Mouse (Mus musculus) thymus, postnatal 4 days (tissue): ENCODE results near the gene Smim6.

Source experiments
- DNase-seq: peaks from one replicate; pipeline ENCODE4 v3.0.0; 2021

Gene Smim6

DNA sequence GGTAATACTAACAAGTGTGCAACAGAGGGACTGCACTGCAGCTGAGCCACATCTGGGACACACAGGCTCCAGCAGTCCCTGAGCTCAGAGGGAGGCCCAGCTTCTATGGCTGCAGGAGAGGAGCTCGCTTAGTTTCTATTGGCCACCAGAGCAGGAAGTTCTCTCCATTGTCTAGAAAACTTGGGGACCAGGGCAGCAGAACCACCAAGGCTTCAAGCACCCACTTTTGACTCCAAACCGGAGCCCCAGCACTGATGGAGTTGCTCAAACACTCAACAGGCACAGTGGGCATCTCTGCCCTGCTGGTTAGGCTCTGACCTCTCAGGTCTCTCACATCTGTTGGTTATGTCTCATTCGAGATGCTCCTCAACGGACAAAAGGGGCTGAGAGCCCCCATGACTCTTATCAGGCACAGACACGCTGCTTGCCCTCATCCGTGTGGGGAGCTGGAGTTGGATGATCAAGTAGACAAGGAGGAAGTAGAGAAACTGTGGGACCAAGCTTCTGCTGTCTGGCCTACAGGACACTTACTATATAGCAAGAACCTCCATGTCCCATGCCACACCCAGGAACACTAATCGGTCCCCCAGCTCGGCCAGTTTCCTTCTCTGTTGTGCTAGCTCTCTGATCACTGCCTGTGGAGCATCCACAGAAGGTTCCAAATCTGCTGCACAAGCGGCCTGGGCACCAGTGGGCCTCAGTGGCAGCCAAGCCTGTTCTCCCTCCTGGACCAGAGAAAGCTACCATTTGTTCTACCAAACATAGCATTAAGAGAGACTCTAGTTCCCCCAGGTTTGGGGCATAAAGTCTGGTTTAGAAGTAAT is 10.3 kb upstream of the Smim6 start:
- peak; percentile 67 for DNase-seq

- no peak for DNase-seq
These were observed 9.6 kb upstream of the Smim6 start for GRCm38 (mm10) chr11:115902177-115902576.

DNA sequence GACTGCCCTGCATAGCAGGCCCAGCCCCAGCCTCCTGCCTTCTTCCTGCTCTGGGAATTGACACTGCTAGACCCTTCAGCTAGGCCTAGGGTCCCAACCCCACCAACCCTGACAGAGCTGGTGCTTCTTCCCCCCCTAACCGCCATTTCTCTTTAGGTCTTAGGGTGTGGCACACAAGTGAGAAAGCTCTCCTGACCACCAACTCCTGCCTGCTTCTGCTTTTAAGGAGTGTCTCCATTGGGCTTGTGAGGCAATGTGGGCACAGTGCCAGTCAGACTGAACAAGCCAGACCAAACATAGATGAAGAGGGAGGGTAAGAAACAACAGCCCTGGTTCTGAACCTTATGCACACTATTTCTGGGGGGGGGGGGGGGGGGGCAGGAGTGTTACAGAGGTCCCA is 9.0 kb upstream of the Smim6 start:
- no peak for DNase-seq

- no peak for DNase-seq
These were observed 8.2 kb upstream of the Smim6 start for GRCm38 (mm10) chr11:115903384-115904230.

GRCm38 (mm10) chr11:115904231-115904955 is 7.4 kb upstream of the Smim6 start:
- peak; percentile 61 for DNase-seq

GRCm38 (mm10) chr11:115904956-115905790 is 6.6 kb upstream of the Smim6 start:
- DNase-seq, result peak; percentile 64

DNA sequence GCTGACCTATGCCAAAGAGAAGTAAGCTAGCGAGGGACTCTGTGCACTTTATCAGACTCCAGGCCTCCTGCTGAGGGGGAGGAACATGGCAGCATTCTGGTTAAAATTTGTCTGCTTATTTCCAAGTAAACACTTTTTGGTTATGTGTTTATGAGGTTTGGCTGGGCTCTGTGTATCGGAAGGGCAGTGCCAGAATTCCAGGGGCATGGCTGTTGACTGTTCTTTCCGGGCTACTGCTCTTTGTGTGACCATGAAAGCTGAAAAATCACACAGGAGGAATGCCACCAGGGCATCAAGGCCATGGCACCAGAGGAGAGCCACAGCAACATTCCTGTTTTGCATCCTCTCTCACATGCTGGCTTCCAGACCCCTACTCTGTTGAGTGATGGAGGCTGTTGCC is 5.7 kb upstream of the Smim6 start:
- no peak for DNase-seq

DNA sequence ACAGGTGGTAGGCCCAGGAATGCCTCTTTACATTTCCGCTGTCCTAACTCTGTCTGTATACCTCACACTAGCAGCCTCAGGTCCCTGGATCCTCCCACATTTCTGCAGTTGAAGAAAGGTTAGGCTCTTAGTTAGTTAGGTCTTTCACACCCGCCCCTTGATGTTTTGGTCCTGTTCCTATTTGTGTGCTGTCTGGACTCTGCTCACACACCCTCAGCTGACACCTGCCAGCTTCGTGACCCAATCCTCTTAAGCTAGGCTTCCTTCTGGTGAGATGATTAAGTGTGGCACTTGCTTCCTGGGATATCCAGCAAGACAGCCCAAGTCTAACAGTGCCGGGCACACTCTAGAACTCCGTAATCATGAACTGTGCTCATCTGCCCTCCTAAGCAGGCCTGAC is 5.3 kb upstream of the Smim6 start:
- DNase-seq, result no peak

GRCm38 (mm10) chr11:115911134-115911561 is 669 bp upstream of the Smim6 start:
- peak; percentile 70 for DNase-seq

DNA sequence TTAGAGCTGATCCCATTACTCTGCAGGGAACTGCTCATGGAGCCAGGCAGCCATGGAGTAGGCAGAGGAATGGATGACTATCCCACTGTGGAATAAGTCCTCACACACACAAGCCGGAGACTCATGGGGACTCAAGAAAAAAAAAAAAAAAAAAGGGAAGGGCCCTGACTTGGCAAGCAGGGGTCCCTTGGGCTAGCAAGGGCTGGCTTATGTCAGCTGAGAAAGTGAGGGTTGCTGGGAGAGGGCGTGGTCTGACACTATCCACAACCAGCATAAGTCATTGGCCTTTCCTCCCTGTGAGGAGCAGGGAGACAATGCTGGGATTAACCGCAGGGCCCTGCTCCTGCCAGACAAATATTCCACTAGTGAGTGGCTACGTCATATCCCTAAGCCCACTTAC is 4.8 kb downstream of the Smim6 start:
- no peak for DNase-seq

- DNase-seq, result peak; percentile 13
These were observed 6.8 kb downstream of the Smim6 start for GRCm38 (mm10) chr11:115918637-115919036.

GRCm38 (mm10) chr11:115919073-115919472 is 7.3 kb downstream of the Smim6 start:
- DNase-seq, result no peak

- peak; percentile 82 for DNase-seq
These were observed 8.4 kb downstream of the Smim6 start for GRCm38 (mm10) chr11:115920110-115920818.

- DNase-seq, result no peak
These were observed 10.2 kb downstream of the Smim6 start for GRCm38 (mm10) chr11:115921986-115922385.

- DNase-seq, result no peak
These were observed 17.2 kb downstream of the Smim6 start for GRCm38 (mm10) chr11:115929031-115929430.

- DNase-seq, result no peak
These were observed 18.0 kb downstream of the Smim6 start for GRCm38 (mm10) chr11:115929818-115930217.

DNA sequence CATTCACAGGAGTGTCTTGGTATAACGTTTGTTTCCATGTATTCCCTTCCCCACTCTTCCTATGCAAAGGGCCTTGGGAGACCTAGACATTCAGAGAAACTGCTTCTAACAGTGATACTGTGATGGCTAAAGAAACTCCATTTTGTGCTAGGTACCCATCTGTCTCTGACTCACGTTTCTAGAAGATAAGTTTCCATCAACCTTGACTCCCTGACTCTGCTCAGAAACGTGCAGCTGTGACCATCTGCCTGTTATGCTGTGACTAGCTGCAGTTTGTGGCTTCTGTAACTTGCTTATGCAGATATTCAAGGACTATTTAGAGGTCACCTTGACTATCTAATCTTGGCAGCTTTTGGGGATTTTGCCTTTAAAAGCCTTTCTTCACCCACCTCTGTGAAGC is 19.4 kb downstream of the Smim6 start:
- DNase-seq, result no peak

DNA sequence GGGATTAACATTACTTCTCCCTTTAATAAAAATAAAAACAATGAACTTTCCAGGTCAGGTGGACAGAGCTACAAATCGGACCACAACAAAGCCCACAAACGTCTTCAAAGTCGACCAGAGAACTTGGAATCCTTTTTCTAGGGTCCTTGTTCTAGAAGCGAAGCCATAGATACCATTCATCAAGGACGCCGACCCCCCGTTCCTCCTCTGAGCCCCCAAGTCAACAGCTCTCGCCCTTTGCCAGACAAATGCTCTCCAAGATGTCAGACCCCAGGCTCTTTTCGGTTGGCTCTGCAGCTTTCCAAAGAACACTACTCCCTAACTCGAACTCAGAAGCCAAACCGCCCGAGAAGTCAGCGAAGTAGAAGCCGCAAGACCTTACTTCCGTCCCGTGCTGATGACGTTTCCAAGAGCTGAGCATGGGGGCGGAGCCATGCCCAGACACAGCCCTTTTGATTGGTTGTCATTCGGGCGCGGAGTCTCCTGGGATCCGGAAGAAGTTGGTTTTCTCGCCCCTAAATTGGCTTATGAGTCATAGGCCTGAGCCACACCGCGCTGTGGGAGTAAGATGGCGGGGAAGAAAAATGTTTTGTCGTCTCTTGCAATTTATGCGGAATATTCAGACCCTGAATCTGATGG is 21.4 kb downstream of the Smim6 start, which contains the start of the genes Sap30bp and Recql5:
TSS of gene Sap30bp (plus strand) at position 175 of the 639 bp plus-strand sequence.
TSS of gene Recql5 (minus strand) at position 370 of the 639 bp plus-strand sequence.
- peak; percentile 97 for DNase-seq

GRCm38 (mm10) chr11:115933747-115934110 is 21.9 kb downstream of the Smim6 start:
- DNase-seq, result no peak

- DNase-seq, result peak; percentile 79
These were observed 28.0 kb downstream of the Smim6 start for GRCm38 (mm10) chr11:115939690-115940329.
